Mouse (Mus musculus): Measurements from ENCODE around the gene Map2k1. TPM values are rescaled to one million over a fixed set of nuclear protein-coding genes. Genes with fewer than 3 reads are reported as not detected.

The Map2k1 gene
- polyA plus RNA-seq (2014; fragmentation: Illumina TruSeq; extraction: RNeasy Lipid Tissue Mini Kit (QIAGEN cat#74804); ENCODE audit: low read depth, low replicate concordance) = 181 TPM

GRCm38 (mm10) chr9:64253021-64253904, at the start of gene Map2k1:
Gene Map2k1 (minus strand): TSS chr9:64253631.

DNA sequence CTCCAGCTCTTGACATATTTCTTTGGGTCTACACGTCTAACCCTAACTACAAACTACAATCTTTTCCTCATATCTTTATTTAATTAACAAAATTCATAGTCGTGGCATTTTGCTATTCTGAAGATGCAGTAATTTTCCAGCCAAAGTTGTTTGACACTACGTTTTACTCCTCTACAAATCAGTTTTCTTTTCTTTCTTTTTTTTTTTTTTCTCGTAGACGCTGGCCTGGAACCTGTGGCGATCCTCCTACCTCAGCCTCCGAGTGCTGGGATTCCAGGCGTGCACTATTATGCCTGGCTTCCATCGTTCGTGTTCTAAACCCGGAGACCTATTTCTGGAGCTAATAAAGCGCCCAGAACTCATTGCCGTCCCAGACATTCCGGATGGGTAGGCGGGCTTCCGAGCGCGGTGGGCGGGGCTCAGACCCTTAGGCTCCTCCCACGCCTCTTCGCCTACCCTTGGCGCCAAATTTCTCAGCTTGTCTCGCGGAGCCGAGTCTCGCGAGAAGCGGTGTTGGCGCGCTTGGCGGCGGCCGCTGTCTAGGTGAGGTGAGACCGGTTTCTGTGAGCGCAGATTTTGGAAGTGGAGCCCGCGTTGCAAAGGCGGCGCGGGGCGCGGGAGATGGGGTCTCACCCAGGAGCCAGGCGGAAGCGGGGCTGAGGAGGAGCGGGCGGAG, 27.8 kb upstream of the Map2k1 start, which contains the start of gene Tipin:
Tipin (plus strand) TSS at position 477 of the 676 bp plus-strand sequence.

DNA sequence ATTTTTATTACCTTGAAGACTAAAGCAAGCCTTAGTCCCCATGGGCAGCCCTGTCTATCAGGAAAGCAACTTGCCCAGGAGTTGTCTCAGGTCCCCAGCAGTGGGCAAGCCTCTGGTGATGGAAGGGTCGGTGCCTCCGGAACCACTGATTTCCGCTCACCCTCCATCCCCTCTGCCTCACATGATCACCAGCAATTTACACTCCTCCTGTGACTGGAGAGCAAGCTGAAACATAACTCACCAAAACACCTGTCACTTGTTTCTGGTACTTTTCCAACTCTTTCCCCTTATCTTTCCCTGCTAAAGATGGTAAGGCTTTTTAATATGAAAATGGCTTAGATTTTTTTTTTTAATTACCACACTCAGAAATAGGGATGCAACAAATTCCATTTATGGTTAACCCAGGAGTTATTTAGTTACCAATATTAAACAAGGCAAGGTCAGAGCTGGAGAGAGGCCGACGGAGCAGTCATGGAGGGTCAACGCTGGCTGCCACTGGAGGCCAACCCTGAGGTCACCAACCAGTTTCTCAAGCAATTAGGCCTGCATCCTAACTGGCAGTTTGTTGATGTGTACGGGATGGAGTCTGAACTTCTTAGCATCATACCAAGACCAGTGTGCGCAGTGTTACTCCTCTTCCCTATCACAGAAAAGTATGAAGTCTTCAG, 18.5 kb downstream of the Map2k1 start, which contains the start of gene Uchl4:
Uchl4 (plus strand) TSS at position 434 of the 668 bp plus-strand sequence.

DNA sequence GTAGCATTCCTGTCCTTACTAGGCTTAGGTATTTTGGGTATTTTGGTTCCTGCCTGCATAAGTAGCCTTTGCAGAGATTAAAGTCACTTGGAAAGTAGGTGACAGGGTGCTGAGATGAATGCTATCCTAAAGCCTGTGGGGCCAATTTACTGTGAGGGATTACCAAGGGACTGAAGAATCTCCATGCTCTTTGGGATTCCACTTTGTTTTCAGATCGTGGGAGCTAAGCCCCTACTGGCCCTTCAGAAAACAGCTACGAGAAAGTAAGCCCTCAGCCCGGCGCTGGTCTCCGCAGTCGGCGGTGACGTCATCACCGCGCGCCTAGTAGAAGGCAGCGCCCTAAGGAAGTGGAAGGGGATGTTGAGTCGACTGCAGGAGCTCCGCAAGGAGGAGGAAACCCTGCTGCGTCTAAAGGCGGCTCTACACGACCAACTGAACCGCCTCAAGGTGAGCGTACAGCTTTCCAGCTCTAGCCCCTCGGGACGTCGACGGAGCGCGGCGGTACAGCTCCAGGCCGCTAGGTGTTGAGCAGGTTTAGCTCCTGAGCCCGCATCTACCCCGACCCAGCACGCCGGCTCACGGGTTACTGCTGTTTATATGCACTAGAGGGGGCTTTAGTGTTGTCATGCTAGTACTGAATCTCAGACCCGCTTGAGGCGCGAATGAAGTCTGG, 74.3 kb downstream of the Map2k1 start, which contains the start of gene Snapc5:
Snapc5 (plus strand) TSS at position 301 of the 673 bp plus-strand sequence.

GRCm38 (mm10) chr9:64172816-64173665, 80.4 kb downstream of the Map2k1 start, which contains the start of the genes Zwilch and Rpl4:
Gene Zwilch (minus strand): TSS chr9:64173104.
Gene Rpl4 (plus strand): TSS chr9:64173375.

Other genes starting within 250 kb of the Map2k1 start
- 4.5 TPM for gene Smad6, start 231.6 kb downstream of the Map2k1 start, polyA plus RNA-seq (2014; fragmentation: Illumina TruSeq; extraction: RNeasy Lipid Tissue Mini Kit (QIAGEN cat#74804); ENCODE audit: low read depth, low replicate concordance)
- gene Lctl, start 136.5 kb downstream of the Map2k1 start, polyA plus RNA-seq (2014; fragmentation: Illumina TruSeq; extraction: RNeasy Lipid Tissue Mini Kit (QIAGEN cat#74804); ENCODE audit: low read depth, low replicate concordance) = not detected
- gene Zwilch, start 80.5 kb downstream of the Map2k1 start, polyA plus RNA-seq (2014; fragmentation: Illumina TruSeq; extraction: RNeasy Lipid Tissue Mini Kit (QIAGEN cat#74804); ENCODE audit: low read depth, low replicate concordance) = 12.4 TPM
- 663 TPM for gene Rpl4, start 80.3 kb downstream of the Map2k1 start, polyA plus RNA-seq (2014; fragmentation: Illumina TruSeq; extraction: RNeasy Lipid Tissue Mini Kit (QIAGEN cat#74804); ENCODE audit: low read depth, low replicate concordance)
- gene Snapc5, start 74.4 kb downstream of the Map2k1 start, polyA plus RNA-seq (2014; fragmentation: Illumina TruSeq; extraction: RNeasy Lipid Tissue Mini Kit (QIAGEN cat#74804); ENCODE audit: low read depth, low replicate concordance) = 90.4 TPM
- gene Uchl4, start 18.4 kb downstream of the Map2k1 start, polyA plus RNA-seq (2014; fragmentation: Illumina TruSeq; extraction: RNeasy Lipid Tissue Mini Kit (QIAGEN cat#74804); ENCODE audit: low read depth, low replicate concordance) = not detected
- gene Tipin, start 27.9 kb upstream of the Map2k1 start, polyA plus RNA-seq (2014; fragmentation: Illumina TruSeq; extraction: RNeasy Lipid Tissue Mini Kit (QIAGEN cat#74804); ENCODE audit: low read depth, low replicate concordance) = 41.2 TPM
- 10.9 TPM for gene Dis3l, start 87.7 kb upstream of the Map2k1 start, polyA plus RNA-seq (2014; fragmentation: Illumina TruSeq; extraction: RNeasy Lipid Tissue Mini Kit (QIAGEN cat#74804); ENCODE audit: low read depth, low replicate concordance)
- gene Megf11, start 132.0 kb upstream of the Map2k1 start, polyA plus RNA-seq (2014; fragmentation: Illumina TruSeq; extraction: RNeasy Lipid Tissue Mini Kit (QIAGEN cat#74804); ENCODE audit: low read depth, low replicate concordance) = not detected

Data from sigmoid colon, adult 10 weeks (tissue).